Mouse (Mus musculus): ENCODE data around the gene Tns4. TPM values are rescaled to one million over a fixed set of nuclear protein-coding genes. Genes with fewer than 3 reads are reported as not detected.

Tns4 gene
- total and polyA plus RNA-seq, 3 experiments: 0.31 to 0.58 (median 0.45) TPM

Other genes starting within 250 kb of the Tns4 start
- 10 to 100 TPM; 15.6 to 23.7 TPM for gene Wipf2, start 225.7 kb downstream of the Tns4 start, total RNA-seq (2021)
- 8.9 and 13.4 TPM in 2 replicates for gene Wipf2, start 225.7 kb downstream of the Tns4 start, polyA plus RNA-seq (2012; rRNA removed)
- gene Cdc6, start 181.5 kb downstream of the Tns4 start, total RNA-seq (2021): under 1 TPM; 0.48 to 0.86 TPM
- gene Cdc6, start 181.5 kb downstream of the Tns4 start, polyA plus RNA-seq (2012; rRNA removed): 0.07 and 0.08 TPM in 2 replicates
- 10 to 100 TPM; 17.0 to 30.8 TPM for gene Rara, start 161.5 kb downstream of the Tns4 start, total RNA-seq (2021)
- gene Rara, start 161.5 kb downstream of the Tns4 start, polyA plus RNA-seq (2012; rRNA removed): 43.7 and 44.9 TPM in 2 replicates
- gene Gjd3, start 106.3 kb downstream of the Tns4 start, total RNA-seq (2021): not detected
- 1.1 and 1.2 TPM in 2 replicates for gene Gjd3, start 106.3 kb downstream of the Tns4 start, polyA plus RNA-seq (2012; rRNA removed)
- 1 to 10 TPM; 4.1 to 8.1 TPM for gene Top2a, start 65.1 kb downstream of the Tns4 start, total RNA-seq (2021)
- gene Top2a, start 65.1 kb downstream of the Tns4 start, polyA plus RNA-seq (2012; rRNA removed): 0.28 and 0.29 TPM in 2 replicates
- 100 to 1,000 TPM in 1 of 2 experiments, 10 to 100 TPM in 1; 93.9 to 147 TPM for gene Igfbp4, start 48.1 kb downstream of the Tns4 start, total RNA-seq (2021)
- gene Igfbp4, start 48.1 kb downstream of the Tns4 start, polyA plus RNA-seq (2012; rRNA removed): 144 and 247 TPM in 2 replicates
- under 1 TPM in 1 of 2 experiments, not detected in 1; 0.14 TPM for gene Ccr7, start 65.8 kb upstream of the Tns4 start, total RNA-seq (2021)
- gene Ccr7, start 65.8 kb upstream of the Tns4 start, polyA plus RNA-seq (2012; rRNA removed): 0.50 and 0.86 TPM in 2 replicates
- gene Smarce1, start 141.7 kb upstream of the Tns4 start, total RNA-seq (2021): 10 to 100 TPM; 49.9 to 54.4 TPM
- 10.0 and 10.3 TPM in 2 replicates for gene Smarce1, start 141.7 kb upstream of the Tns4 start, polyA plus RNA-seq (2012; rRNA removed)
- gene Krt222, start 154.8 kb upstream of the Tns4 start, total RNA-seq (2021): 1 to 10 TPM; 1.4 to 2.2 TPM
- gene Krt222, start 154.8 kb upstream of the Tns4 start, polyA plus RNA-seq (2012; rRNA removed): 0.07 and 0.09 TPM in 2 replicates
- gene Krt24, start 196.0 kb upstream of the Tns4 start, total RNA-seq (2021): not detected
- not detected in 2 replicates for gene Krt24, start 196.0 kb upstream of the Tns4 start, polyA plus RNA-seq (2012; rRNA removed)
- not detected for gene Krt25, start 233.6 kb upstream of the Tns4 start, total RNA-seq (2021)
- not detected in 2 replicates for gene Krt25, start 233.6 kb upstream of the Tns4 start, polyA plus RNA-seq (2012; rRNA removed)
- gene Krt26, start 248.7 kb upstream of the Tns4 start, total RNA-seq (2021): not detected
- gene Krt26, start 248.7 kb upstream of the Tns4 start, polyA plus RNA-seq (2012; rRNA removed): not detected in 2 replicates